Mouse (Mus musculus) olfactory bulb, adult 2 months (tissue): ENCODE data around the gene Klf6.

Experiments used
- CTCF ChIP-seq: fragments of 200-500 bp; IDR thresholded peaks from 2 replicates; pipeline ENCODE4 v1.5.1; 2012; ENCODE audit warnings: low read depth, mild to moderate bottlenecking, low read length, moderate library complexity; ENCODE audit not compliant: insufficient read depth
- POLR2A ChIP-seq: fragments of 200-500 bp; IDR thresholded peaks from 2 replicates; pipeline ENCODE4 v1.6.1; 2012; ENCODE audit warnings: mild to moderate bottlenecking, low read depth, low read length, moderate library complexity; ENCODE audit not compliant: insufficient read depth

GRCm38 (mm10) chr13:5845161-5845590 is 16.1 kb upstream of the Klf6 start:
- no peak for TF ChIP-seq CTCF
- no peak for TF ChIP-seq POLR2A
